Mouse (Mus musculus) megakaryocyte, adult 5-6 weeks (primary cell): Measurements from ENCODE around the gene Slc44a2. TPM values are rescaled to one million over a fixed set of nuclear protein-coding genes. Genes with fewer than 3 reads are reported as not detected.
A peak's percentile ranks its signal among the peaks of the same experiment; 100 is the strongest.

ENCODE experiments used
- ATAC-seq: 2 replicates; pipeline ENCODE4 v1.8.0; 2016; ENCODE audit warnings: mild to moderate bottlenecking, inconsistent platforms; ENCODE audit not compliant: poor library complexity, severe bottlenecking
- total RNA-seq, 2 experiments: library from RNA; stranded (forward) in 1 of 2; stranded (reverse) in 1 of 2; fragments of 153-499, 151-499 nt in 1 of 2; fragments of 221-1000, 200-1000 nt in 1 of 2; gene quantifications; 2 replicates each; pipeline versions ENCODE4 v1.2.3 to v1.2.4; 2015 to 2017

Gene Slc44a2
- total RNA-seq, 2 experiments from 2014 or later, result 101 to 112 TPM

- ATAC-seq, result peak; percentile 16; the same call in 1 of the 2 replicates
Measured at GRCm38 (mm10) chr9:21331365-21332140, 11.1 kb downstream of the Slc44a2 start.

GRCm38 (mm10) chr9:21332161-21333061, 11.9 kb downstream of the Slc44a2 start:
- peak; percentile 40 for ATAC-seq

GRCm38 (mm10) chr9:21333523-21333922, 13.0 kb downstream of the Slc44a2 start:
- no peak for ATAC-seq

- ATAC-seq, result no peak
Measured at GRCm38 (mm10) chr9:21334747-21335146, 14.2 kb downstream of the Slc44a2 start.

GRCm38 (mm10) chr9:21335391-21335790, 14.9 kb downstream of the Slc44a2 start:
- no peak for ATAC-seq

- no peak for ATAC-seq
Measured at GRCm38 (mm10) chr9:21336491-21336890, 16.0 kb downstream of the Slc44a2 start.

GRCm38 (mm10) chr9:21337652-21338051, 17.2 kb downstream of the Slc44a2 start:
- no peak for ATAC-seq

GRCm38 (mm10) chr9:21340411-21340810, 19.9 kb downstream of the Slc44a2 start:
- no peak for ATAC-seq

- no peak for ATAC-seq
Measured at GRCm38 (mm10) chr9:21346627-21347365, 26.3 kb downstream of the Slc44a2 start.

GRCm38 (mm10) chr9:21348152-21348551, 27.7 kb downstream of the Slc44a2 start:
- ATAC-seq, result peak; percentile 98

- ATAC-seq, result no peak
Measured at GRCm38 (mm10) chr9:21351178-21351577, 30.7 kb downstream of the Slc44a2 start.

- no peak for ATAC-seq
Measured at GRCm38 (mm10) chr9:21351702-21352377, 31.3 kb downstream of the Slc44a2 start.

- no peak for ATAC-seq
Measured at GRCm38 (mm10) chr9:21352463-21353372, 32.2 kb downstream of the Slc44a2 start.

- ATAC-seq, result no peak
Measured at GRCm38 (mm10) chr9:21353373-21353686, 32.8 kb downstream of the Slc44a2 start.

GRCm38 (mm10) chr9:21354796-21355195, 34.3 kb downstream of the Slc44a2 start:
- ATAC-seq, result no peak

- ATAC-seq, result peak; percentile 96
Measured at GRCm38 (mm10) chr9:21356981-21357718, 36.7 kb downstream of the Slc44a2 start.

GRCm38 (mm10) chr9:21366541-21367220, 46.2 kb downstream of the Slc44a2 start:
- peak; percentile 22; the same call in 1 of the 2 replicates for ATAC-seq
